Mouse (Mus musculus) kidney, postnatal 36 days (tissue): ENCODE measurements around the gene Prdm11.
A peak's percentile ranks its signal among the peaks of the same experiment; 100 is the strongest.

ENCODE experiments used
- DNase-seq, 2 experiments: peaks; one replicate each; pipeline ENCODE4 v3.0.0; 2021 to 2022; ENCODE audit warnings: mixed read lengths in 2 of 2

The Prdm11 gene

GRCm38 (mm10) chr2:93045129-93045817, 694 bp downstream of the Prdm11 start:
- peak; percentile 96 to 98 for DNase-seq

DNA sequence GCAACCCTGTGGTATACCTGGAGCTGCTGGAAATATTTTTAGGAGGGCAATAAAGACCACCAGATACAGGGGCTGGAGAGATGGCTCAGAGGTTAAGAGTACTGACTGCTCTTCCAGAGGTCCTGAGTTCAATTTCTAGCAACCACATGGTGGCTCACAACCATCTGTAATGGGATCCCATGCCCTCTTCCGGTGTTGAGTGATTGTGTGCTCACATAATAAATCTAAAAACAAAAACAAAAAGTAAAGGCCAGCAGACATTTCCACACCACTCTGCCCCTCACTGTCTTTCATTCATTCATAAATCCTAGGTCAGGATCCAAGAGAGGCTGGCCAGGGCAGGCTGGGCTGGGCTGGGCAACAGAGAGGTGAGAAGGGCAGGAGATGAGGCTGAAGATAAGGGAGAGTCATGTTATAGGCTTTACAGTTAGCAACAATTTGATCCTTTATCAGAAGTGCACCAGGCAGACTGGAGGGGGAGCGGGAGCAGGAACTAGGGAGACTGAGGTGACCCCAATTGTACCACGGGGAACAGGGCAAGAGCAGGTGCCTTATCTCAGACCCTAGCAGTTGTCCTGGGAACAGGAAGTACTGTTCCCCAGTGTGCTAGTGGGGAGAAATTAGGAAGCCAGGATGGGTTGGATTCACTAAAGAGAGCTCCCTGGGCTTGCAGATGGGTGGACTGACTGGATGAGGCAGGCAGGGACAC, 2.4 kb downstream of the Prdm11 start:
- no peak for DNase-seq

DNA sequence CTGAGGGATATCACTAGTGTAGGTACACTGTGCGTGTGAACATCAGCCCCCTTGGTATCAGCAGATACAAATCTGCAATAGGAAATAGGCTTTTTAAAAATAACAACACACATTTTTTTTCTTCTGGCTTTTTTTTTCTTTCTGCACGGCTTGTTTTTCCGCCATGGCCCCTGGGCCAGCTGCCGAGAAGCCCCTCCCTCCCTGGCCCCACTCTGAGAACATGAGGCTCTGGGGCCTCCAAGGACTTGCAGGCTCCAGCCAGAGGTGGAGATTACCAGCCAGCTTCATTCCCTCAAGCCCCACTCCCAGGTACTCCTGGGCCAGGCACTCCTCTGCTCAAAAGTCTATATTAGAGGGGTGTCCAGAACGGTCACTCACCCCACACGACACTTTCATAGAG, 4.5 kb downstream of the Prdm11 start:
- no peak for DNase-seq

- DNase-seq, result peak in 1 of 2 experiments; percentile 34
These were observed 5.1 kb downstream of the Prdm11 start for GRCm38 (mm10) chr2:93040841-93041240.

- no peak for DNase-seq
These were observed 6.3 kb downstream of the Prdm11 start for GRCm38 (mm10) chr2:93039706-93040105.

GRCm38 (mm10) chr2:93039043-93039442, 6.9 kb downstream of the Prdm11 start:
- DNase-seq, result no peak

DNA sequence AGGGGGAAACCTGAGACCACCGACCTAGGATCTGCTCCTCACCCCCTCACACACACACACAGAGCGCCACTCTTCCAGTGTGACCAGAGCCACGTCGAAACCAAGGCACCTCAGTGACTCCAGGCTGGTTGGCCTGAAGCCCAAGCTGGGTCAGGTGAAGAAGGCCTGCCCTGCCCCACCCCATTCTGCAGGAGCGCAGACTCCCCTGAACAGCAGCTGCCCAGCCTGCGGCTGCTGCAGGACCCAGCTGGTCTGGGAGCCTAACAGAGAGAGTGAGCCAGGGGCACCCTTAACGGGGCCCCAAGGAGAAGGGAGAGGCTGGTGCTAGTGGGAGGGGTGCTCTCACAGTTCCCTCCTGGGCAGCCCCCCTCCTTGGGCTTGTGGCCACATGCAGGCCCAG, 10.3 kb downstream of the Prdm11 start:
- DNase-seq, result peak; percentile 47 to 72

- DNase-seq, result peak; percentile 61 to 66
These were observed 13.3 kb downstream of the Prdm11 start for GRCm38 (mm10) chr2:93032651-93033050.

DNA sequence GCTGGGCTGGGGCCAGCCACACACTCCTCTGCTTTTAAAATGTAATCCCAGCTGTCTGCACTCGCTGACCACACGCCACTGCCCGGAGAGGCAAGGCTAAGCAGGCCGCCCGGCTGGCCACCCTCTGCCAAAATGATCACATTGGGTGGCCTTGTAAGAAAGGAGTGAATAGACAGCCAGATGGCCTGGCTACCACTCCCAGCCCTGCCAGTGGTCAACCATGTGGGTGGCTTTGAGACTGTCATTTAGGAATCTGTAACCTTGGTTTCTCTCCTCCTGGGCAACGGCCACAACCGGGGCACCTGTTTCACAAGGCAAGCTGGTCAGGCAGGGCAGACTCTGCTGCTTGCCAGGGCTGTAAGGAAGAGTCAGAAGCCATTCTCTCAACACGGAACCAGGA, 13.9 kb downstream of the Prdm11 start:
- peak; percentile 48 to 52 for DNase-seq

- no peak for DNase-seq
These were observed 14.9 kb downstream of the Prdm11 start for GRCm38 (mm10) chr2:93031021-93031420.

- no peak for DNase-seq
These were observed 15.9 kb downstream of the Prdm11 start for GRCm38 (mm10) chr2:93030101-93030500.

- DNase-seq, result peak; percentile 63 to 64
These were observed 16.5 kb downstream of the Prdm11 start for GRCm38 (mm10) chr2:93029267-93030060.

DNA sequence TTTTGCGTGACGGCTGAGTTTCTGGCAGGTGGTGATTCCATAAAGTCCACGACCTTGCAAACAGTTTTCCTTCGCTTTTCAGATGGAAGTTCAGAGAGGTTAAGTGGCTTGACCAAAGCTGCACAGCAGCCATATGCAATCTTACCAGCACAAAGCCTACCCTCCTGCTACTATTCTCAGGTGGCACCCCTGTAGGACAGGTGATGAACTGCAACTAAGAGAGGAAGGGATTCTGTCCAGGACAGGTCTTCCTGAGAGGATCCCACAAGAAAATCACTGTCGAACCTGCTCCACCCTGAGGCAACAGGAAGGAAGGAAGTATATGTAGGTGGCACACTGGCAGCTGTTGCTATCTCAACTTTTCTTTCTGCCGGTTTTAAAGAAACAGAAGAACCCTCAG, 17.1 kb downstream of the Prdm11 start:
- DNase-seq, result no peak

DNA sequence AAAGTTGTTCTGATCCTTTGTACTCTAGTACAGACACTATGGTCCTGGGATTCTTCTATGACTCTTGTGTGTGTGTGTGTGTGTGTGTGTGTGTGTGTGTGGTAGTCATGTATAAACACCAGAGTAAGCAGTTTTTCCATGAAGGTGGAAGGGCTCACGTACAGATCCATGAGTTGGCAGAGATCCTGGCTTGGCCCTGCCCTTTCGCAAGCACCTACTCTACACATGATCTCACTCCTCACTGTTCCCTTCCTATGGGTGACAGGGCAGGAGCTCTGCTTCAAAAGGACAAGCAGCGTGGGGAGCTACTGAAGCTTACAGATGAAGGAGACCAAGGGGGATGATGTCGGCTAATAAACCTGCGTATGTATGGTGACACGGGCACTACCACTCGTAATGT, 18.3 kb downstream of the Prdm11 start:
- DNase-seq, result no peak

GRCm38 (mm10) chr2:93024431-93024830, 21.5 kb downstream of the Prdm11 start:
- DNase-seq, result no peak

- peak; percentile 46 to 47 for DNase-seq
These were observed 27.1 kb downstream of the Prdm11 start for GRCm38 (mm10) chr2:93018854-93019253.

DNA sequence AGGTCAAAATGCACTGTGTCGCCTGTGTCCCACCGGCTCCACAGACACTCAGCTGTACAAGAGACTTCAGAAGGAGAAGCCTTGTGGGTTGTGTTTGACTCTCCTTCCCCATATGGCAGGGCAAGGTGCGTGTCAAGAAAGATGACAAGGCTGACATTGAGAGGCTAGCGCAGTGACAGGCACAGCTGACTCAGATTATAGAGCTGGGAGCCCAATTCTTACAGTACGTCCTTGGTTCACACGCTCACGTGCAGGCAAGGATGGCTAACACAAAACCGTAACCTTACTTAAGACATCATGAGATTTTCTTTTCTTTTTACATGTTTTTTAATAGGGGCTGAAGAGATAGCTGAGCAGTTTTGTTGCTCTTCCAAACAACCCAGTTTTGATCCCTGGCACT, 28.8 kb downstream of the Prdm11 start:
- no peak for DNase-seq

DNA sequence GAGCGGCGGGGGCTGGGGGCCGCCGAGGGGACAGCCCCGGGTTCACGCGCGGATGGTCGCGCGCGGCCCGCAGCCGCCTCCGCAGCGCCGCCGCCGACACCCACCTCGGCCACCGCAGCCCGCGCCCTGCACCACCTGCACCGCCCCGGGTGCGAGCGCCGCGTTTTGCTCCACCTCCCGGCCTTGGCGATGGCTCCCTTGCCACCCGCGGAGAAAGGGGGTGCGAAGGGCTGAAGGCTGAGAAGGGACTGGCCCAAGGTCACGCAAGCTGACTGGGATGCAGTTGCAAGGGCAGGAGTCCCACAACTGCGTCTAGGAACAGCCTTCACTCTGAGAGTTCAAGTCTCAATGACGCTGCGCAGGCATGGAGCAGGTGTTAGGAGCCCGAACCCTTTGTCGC, 30.9 kb downstream of the Prdm11 start:
- peak in 1 of 2 experiments; percentile 55 for DNase-seq

DNA sequence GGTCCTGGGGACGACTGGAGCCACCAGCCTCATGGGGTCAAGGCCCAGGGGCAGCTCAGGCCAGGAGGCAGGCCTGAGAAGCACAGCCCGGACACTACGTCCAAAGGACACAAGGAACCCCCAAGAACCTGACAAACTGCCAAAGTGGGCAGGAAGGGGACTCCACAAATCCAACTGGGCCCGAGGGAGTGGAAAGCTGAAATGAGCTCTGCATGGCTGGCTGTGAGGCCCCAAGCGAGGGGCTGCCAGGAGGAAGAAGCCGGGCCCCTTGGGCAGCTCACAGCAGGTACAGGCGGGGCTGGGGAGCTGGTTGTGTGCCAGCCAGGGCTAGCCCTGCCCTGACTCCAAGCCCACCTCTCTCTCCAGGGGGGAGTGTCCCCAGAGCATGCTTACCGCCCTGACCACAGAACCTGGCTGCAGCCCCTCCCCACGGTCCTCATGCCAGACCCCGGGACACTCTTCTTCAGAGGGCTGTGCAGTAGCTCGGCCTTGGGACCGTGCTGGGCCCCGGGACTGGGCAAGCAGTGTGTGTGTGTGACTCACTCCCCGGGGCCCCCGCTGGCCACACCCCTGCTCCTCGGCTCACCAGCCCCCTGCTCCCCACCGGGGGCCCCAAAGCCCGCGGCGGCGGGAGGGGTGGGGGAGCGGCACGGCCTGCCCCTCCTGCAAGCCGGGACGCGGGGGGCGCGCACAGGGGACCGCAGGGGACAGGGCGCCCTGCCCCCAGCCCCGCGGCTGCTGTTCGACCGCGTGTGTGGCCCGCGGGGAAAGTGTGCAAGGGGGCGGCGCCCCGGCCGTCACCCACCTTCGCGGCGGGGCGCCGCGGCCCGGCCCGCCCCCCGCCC, 31.7 kb downstream of the Prdm11 start:
- peak; percentile 70 to 71 for DNase-seq

DNA sequence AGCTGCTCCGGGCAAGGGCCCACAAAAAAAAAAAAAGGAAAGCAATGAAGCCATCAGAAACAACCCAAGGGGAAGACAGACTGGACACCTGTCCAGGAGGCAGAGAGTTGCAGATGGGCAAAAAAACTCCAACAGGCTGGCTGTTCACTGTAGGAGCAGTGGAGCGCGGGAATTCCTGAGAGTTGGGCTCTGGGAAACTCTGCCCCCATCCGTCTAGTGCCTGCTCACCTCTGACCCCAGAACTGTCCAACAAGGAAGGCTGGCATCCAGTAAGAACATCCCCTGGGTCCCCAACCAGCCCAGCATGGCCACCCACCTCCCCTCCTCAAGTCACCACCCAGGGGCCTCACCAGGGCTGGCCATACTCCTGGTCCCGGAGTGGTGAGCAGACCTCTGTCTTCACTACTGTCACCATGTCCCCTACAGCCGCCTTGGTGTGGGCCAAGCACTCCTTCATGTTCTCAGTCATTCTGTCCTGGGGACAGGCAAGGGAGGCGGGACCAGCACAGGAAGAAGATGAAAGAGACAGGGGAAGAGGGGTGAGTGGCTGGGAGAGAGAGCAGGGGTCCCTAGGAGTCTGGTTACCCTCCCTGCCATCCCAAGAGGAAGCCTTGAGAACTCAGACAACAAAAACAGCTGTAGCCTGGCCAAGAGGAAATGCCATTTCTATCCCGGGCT, 32.4 kb downstream of the Prdm11 start:
- peak in 1 of 2 experiments; percentile 33 for DNase-seq

DNA sequence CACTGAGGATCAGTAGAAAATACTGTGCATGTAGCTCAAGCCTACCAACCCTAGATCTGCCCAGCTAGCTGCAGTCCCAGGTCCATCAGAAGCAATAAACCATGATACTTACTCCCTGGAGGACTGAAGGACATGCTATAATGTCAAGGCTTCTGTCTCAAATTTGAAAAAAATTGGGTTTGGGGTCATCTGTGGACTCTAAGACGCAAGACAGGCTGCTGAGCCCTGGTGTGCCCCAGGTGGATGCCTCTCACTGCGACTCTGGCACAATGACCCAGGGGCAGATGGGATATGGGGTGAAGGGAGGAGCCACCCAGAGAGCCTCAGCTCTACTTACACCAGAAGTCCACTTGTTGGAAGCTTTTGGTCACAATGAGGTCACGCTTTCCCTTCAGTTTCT, 33.0 kb downstream of the Prdm11 start:
- no peak for DNase-seq

GRCm38 (mm10) chr2:93011933-93012332, 34.0 kb downstream of the Prdm11 start:
- no peak for DNase-seq
